In the genomic region with DNA sequence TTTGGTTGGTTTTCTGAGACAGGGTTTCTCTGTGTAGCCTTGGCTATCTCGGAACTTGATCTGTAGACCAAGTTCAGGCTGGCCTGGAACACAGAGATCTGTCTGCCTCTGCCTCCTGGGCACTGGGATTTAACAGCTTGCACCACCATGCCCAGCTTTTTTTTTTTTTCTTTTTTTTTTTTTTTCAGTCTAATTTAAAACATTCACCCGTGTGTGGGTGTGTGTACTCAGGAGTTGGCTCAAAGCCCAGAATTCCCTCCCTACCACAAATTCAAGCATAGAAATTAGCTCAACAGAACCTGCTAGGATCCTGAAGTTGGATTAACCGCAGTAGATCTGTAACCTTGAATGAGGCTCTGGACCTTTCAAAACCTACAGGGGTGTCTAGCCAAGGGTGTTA, we compare ENCODE assay signal across 8 mouse cellular contexts. TPM values are rescaled to one million over a fixed set of nuclear protein-coding genes. Genes with fewer than 3 reads are reported as not detected.
DNase-seq lines count a peak whose midpoint lies in the region; ATAC-seq and TF ChIP-seq lines count a peak whose summit lies in the region.

No protein-coding gene starts in this region.

- H3K36me3 ChIP-seq in liver, adult 2 months (ENCODE audit: control insufficient read depth, insufficient read depth, low read length): peaks cover 34% of the 10 kb centered on the region
- H3K36me3 ChIP-seq in liver, embryonic 11.5 days (ENCODE audit: control insufficient read depth, insufficient read depth, low read length): peaks cover 16% of the 10 kb centered on the region

- no peak overlapping the region for H3K4me2 ChIP-seq in liver, embryonic 11.5 days

- no peak for TF ChIP-seq CTCF in liver, adult 2 months (IDR thresholded peaks at IDR 0.05; ENCODE audit: low read depth, low read length)

- no peak overlapping the region for H3K4me3 ChIP-seq in liver, adult 2 months (ENCODE audit: insufficient read depth, low read depth, low read length)
- no peak overlapping the region for H3K4me3 ChIP-seq in liver, embryonic 11.5 days (ENCODE audit: low read depth, low read length)

- no peaks in the 10 kb centered on the region for H3K9me3 ChIP-seq in liver, embryonic 11.5 days (ENCODE audit: control insufficient read depth, low read length)

- 13% methylated on average over 3 of the region's 3 CpGs for WGBS in liver, adult 2 months
- 75% methylated on average over 3 of the region's 3 CpGs for WGBS in liver, embryonic 11.5 days

- TF ChIP-seq POLR2A in liver, adult 2 months (IDR thresholded peaks at IDR 0.05; ENCODE audit: extremely low read depth, insufficient read depth, low read length): no peak

- no peak overlapping the region for H3K9ac ChIP-seq in liver, adult 2 months (ENCODE audit: low read depth, low read length)
- H3K9ac ChIP-seq in liver, embryonic 11.5 days (ENCODE audit: low read depth, low read length): no peak overlapping the region

- no peak for ATAC-seq in liver, embryonic 11.5 days (replicated peaks; ENCODE audit: low FRiP score)

- no peak overlapping the region for H3K27ac ChIP-seq in liver, adult 2 months (replicated peaks; ENCODE audit: insufficient read depth, low read depth, low read length)
- H3K27ac ChIP-seq in liver, embryonic 11.5 days (ENCODE audit: low read depth, low read length): no peak overlapping the region

- no peaks in the 10 kb centered on the region for H3K27me3 ChIP-seq in liver, adult 2 months (ENCODE audit: control insufficient read depth, insufficient read depth, low read length)
- H3K27me3 ChIP-seq in liver, embryonic 11.5 days (replicated peaks; ENCODE audit: control insufficient read depth, insufficient read depth, low read length): no peaks in the 10 kb centered on the region

- DNase-seq in adrenal gland, adult 2 months: peak; percentile 64
- no peak for DNase-seq in adrenal gland, postnatal 25 days
- DNase-seq in liver, adult 2 months (ENCODE audit: extremely low read depth, low read depth, low spot score): peak; percentile 87
- no peak for DNase-seq in liver, embryonic 11.5 days (ENCODE audit: low spot score)
- peak; percentile 85 for DNase-seq in kidney, postnatal 14 days
- DNase-seq in right cerebral cortex, postnatal 4 days: peak; percentile 38
- DNase-seq in T-cell, adult 2 months (ENCODE audit: low spot score): no peak
- no peak for DNase-seq in retina, embryonic 14.5 days (ENCODE audit: low spot score)

- H3K79me2 ChIP-seq in liver, adult 2 months (ENCODE audit: control insufficient read depth, insufficient read depth, low read length): peaks cover 3% of the 10 kb centered on the region; the same call in 1 of the 2 replicates

- peaks cover 29% of the 10 kb centered on the region for H3K4me1 ChIP-seq in liver, adult 2 months (ENCODE audit: control insufficient read depth, insufficient read depth, low read length)
- H3K4me1 ChIP-seq in liver, embryonic 11.5 days (replicated peaks; ENCODE audit: control insufficient read depth, insufficient read depth, low read length): peaks cover 18% of the 10 kb centered on the region

RNA-seq across cellular contexts. Expression of gene Ech1, which starts 2.3 kb away (rescaled TPM):
- total RNA-seq in adrenal gland, adult 2 months (2021): 100 to 1,000 TPM; 520 to 711 TPM
- 486 and 560 TPM in 2 replicates for polyA plus RNA-seq in adrenal gland, adult 2 months (2012; rRNA removed)
- 445 and 492 TPM in 2 replicates for total RNA-seq in adrenal gland, postnatal 25 days (2021)
- 636 and 645 TPM in 2 replicates for total RNA-seq in liver, adult 2 months (2014; rRNA removed)
- 561 and 625 TPM in 2 replicates for polyA plus RNA-seq in liver, adult 2 months (2012; rRNA removed)
- polyA plus RNA-seq in liver, embryonic 11.5 days (2014; fragmentation: Nextera tagmentation; extraction: Ambion mirVana): 107 TPM in 2 replicates

RNA-seq across cellular contexts. Expression of gene Lgals4, which starts 6.3 kb away (rescaled TPM):
- 1 to 10 TPM; 7.4 to 9.4 TPM for total RNA-seq in adrenal gland, adult 2 months (2021)
- polyA plus RNA-seq in adrenal gland, adult 2 months (2012; rRNA removed): 20.5 and 22.4 TPM in 2 replicates
- 14.4 and 17.6 TPM in 2 replicates for total RNA-seq in adrenal gland, postnatal 25 days (2021)
- 9.5 and 11.0 TPM in 2 replicates for total RNA-seq in liver, adult 2 months (2014; rRNA removed)
- polyA plus RNA-seq in liver, adult 2 months (2012; rRNA removed): 7.9 and 16.4 TPM in 2 replicates
- polyA plus RNA-seq in liver, embryonic 11.5 days (2014; fragmentation: Nextera tagmentation; extraction: Ambion mirVana): 2.9 and 5.1 TPM in 2 replicates

RNA-seq across cellular contexts. Expression of gene Hnrnpl, which starts 19.0 kb away (rescaled TPM):
- 100 to 1,000 TPM; 382 to 408 TPM for total RNA-seq in adrenal gland, adult 2 months (2021)
- polyA plus RNA-seq in adrenal gland, adult 2 months (2012; rRNA removed): 119 and 120 TPM in 2 replicates
- total RNA-seq in adrenal gland, postnatal 25 days (2021): 423 and 491 TPM in 2 replicates
- total RNA-seq in liver, adult 2 months (2014; rRNA removed): 90.1 and 109 TPM in 2 replicates
- polyA plus RNA-seq in liver, adult 2 months (2012; rRNA removed): 81.6 and 109 TPM in 2 replicates
- polyA plus RNA-seq in liver, embryonic 11.5 days (2014; fragmentation: Nextera tagmentation; extraction: Ambion mirVana): 238 and 279 TPM in 2 replicates

RNA-seq across cellular contexts. Expression of gene Lgals7, which starts 36.3 kb away (rescaled TPM):
- under 1 TPM; 0.69 to 0.81 TPM for total RNA-seq in adrenal gland, adult 2 months (2021)
- polyA plus RNA-seq in adrenal gland, adult 2 months (2012; rRNA removed): 0.97 and 2.8 TPM in 2 replicates
- not detected in 2 replicates for total RNA-seq in adrenal gland, postnatal 25 days (2021)
- total RNA-seq in liver, adult 2 months (2014; rRNA removed): not detected in 2 replicates
- polyA plus RNA-seq in liver, adult 2 months (2012; rRNA removed): not detected in 2 replicates
- not detected in 2 replicates for polyA plus RNA-seq in liver, embryonic 11.5 days (2014; fragmentation: Nextera tagmentation; extraction: Ambion mirVana)

RNA-seq across cellular contexts. Expression of gene Rinl, which starts 38.6 kb away (rescaled TPM):
- total RNA-seq in adrenal gland, adult 2 months (2021): 1 to 10 TPM; 2.9 to 3.7 TPM
- polyA plus RNA-seq in adrenal gland, adult 2 months (2012; rRNA removed): 3.0 and 4.1 TPM in 2 replicates
- total RNA-seq in adrenal gland, postnatal 25 days (2021): 2.9 and 3.1 TPM in 2 replicates
- total RNA-seq in liver, adult 2 months (2014; rRNA removed): 1.4 TPM in 2 replicates
- polyA plus RNA-seq in liver, adult 2 months (2012; rRNA removed): 1.2 and 1.8 TPM in 2 replicates
- 21.7 and 23.1 TPM in 2 replicates for polyA plus RNA-seq in liver, embryonic 11.5 days (2014; fragmentation: Nextera tagmentation; extraction: Ambion mirVana)

Comparison
In these comparisons a context has a peak if more than half of its experiments do, and no peak if none do; other contexts are left out.
1. DNase-seq: peak in adrenal gland, adult 2 months (single experiment), liver, adult 2 months (single experiment), kidney, postnatal 14 days (single experiment) and right cerebral cortex, postnatal 4 days (single experiment); none in adrenal gland, postnatal 25 days (single experiment), liver, embryonic 11.5 days (single experiment), T-cell, adult 2 months (single experiment) and retina, embryonic 14.5 days (single experiment).